Mouse (Mus musculus): ENCODE results near the gene Pyroxd1. TPM values are rescaled to one million over a fixed set of nuclear protein-coding genes. Genes with fewer than 3 reads are reported as not detected.
"Not testable (repeated sequence)": the region's sequence is repeated elsewhere in the genome, so short reads cannot be mapped to it uniquely, and the experiment has no call there.

The Pyroxd1 gene
- polyA plus RNA-seq, 1 experiment from 2014 or later: 21.9 TPM

DNA sequence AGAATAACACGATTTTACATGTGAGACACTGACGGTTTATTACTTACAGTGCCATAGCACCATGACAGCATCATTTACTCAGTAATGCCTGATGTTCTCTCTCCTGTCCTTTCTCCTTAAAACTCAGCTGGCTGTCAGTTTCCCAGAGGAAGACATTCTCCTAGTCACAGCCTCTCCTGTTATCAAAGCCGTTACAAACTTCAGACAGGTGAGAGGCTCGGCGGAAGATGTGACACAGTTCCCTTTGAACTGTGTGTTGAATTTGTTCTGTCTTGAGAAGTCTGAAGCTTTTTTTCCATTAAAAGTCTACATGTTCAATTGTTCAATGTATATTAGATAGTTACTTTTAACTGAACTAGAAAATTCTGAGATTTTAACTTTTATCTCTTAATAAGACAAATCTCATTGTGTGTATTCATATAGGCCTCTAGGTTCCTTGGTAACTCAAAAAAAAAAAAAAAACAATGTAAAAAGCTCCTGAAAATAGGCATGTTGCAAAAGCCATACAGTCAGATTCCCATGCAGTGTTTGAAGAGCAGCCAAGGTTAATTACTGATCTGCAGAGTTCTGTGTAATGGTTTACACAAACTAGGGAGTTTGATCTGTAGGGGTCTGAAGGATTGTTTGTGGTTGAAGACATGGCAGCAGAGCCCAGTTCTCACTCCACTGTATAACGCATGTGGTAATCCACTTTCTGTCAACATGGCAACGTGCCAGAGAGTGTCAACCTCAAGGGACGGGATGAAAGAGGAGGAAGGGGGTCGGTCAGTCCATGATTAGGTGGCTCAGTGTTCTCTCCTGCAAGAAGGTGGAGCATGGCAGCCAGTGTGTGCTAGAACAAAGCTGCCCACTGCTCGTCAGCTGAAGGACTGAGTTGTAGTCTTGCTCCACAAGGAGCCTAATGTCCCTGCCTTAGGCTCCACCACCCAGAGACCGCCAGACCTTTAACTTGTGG, 2.3 kb downstream of the Pyroxd1 start:
- WGBS: 90% methylated on average over 11 of the region's 11 CpGs

GRCm38 (mm10) chr6:142352099-142352498, 6.6 kb downstream of the Pyroxd1 start:
- not testable (repeated sequence) for H3K27ac ChIP-seq (replicated peaks); H3K27me3 ChIP-seq (ENCODE audit: low read depth, poor library complexity, severe bottlenecking); H3K4me1 ChIP-seq; H3K9me3 ChIP-seq (replicated peaks); H3K4me3 ChIP-seq; DNase-seq (ENCODE audit: low spot score)
- peaks cover 84% of the 10 kb centered on the region for H3K36me3 ChIP-seq
- WGBS: 94% methylated on average over 3 of the region's 3 CpGs

More for the DNA sequence above, 2.3 kb downstream of the Pyroxd1 start:
- H3K27me3 ChIP-seq (ENCODE audit: low read depth, poor library complexity, severe bottlenecking): no peaks in the 10 kb centered on the region
- H3K36me3 ChIP-seq: peaks cover 46% of the 10 kb centered on the region
- peaks cover 12% of the 10 kb centered on the region for H3K4me1 ChIP-seq
- no peak overlapping the region for H3K27ac ChIP-seq (replicated peaks)
- no peaks in the 10 kb centered on the region for H3K9me3 ChIP-seq (replicated peaks)
- no peak for DNase-seq (ENCODE audit: low spot score)
- H3K4me3 ChIP-seq: no peak overlapping the region

DNA sequence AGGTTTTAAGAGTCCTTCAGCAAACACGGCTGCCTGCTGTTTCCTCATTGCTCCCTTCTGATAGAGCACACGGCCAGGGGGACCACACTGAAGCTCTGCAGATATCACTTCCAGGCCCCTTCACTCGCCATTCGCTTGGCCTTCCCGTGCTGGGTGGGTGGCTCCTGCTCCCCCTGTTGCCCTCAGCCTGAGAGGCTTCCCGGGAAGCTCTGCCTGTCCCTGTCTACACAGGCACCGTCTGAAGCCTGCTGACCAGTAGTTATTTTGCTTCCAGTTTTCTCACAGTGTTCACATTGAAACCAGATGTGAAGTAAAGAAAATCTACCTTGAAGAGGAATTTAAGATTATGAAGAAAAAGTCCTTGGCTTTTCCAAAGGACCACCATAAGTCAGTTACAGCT, 11.7 kb downstream of the Pyroxd1 start:
- 79% methylated on average over 7 of the region's 7 CpGs for whole genome bisulfite sequencing
- peaks cover 93% of the 10 kb centered on the region for H3K36me3 ChIP-seq
- no peaks in the 10 kb centered on the region for H3K9me3 ChIP-seq (replicated peaks)
- H3K4me1 ChIP-seq: no peaks in the 10 kb centered on the region
- H3K4me3 ChIP-seq: no peak overlapping the region
- DNase-seq (ENCODE audit: low spot score): no peak
- H3K27ac ChIP-seq (replicated peaks): no peak overlapping the region
- no peaks in the 10 kb centered on the region for H3K27me3 ChIP-seq (ENCODE audit: low read depth, poor library complexity, severe bottlenecking)

GRCm38 (mm10) chr6:142362036-142362435, 16.6 kb downstream of the Pyroxd1 start:
- H3K4me3 ChIP-seq: no peak overlapping the region
- 94% methylated on average over 6 of the region's 6 CpGs for WGBS
- no peak for DNase-seq (ENCODE audit: low spot score)
- peaks cover 97% of the 10 kb centered on the region for H3K36me3 ChIP-seq
- no peaks in the 10 kb centered on the region for H3K4me1 ChIP-seq
- no peak overlapping the region for H3K27ac ChIP-seq (replicated peaks)
- no peaks in the 10 kb centered on the region for H3K9me3 ChIP-seq (replicated peaks)
- no peaks in the 10 kb centered on the region for H3K27me3 ChIP-seq (ENCODE audit: low read depth, poor library complexity, severe bottlenecking)

GRCm38 (mm10) chr6:142363019-142363576, 17.6 kb downstream of the Pyroxd1 start:
- H3K9me3 ChIP-seq (replicated peaks): no peaks in the 10 kb centered on the region
- DNase-seq (ENCODE audit: low spot score): no peak
- peaks cover 97% of the 10 kb centered on the region for H3K36me3 ChIP-seq
- WGBS: 81% methylated on average over 9 of the region's 9 CpGs
- H3K4me1 ChIP-seq: no peaks in the 10 kb centered on the region
- no peak overlapping the region for H3K27ac ChIP-seq (replicated peaks)
- no peaks in the 10 kb centered on the region for H3K27me3 ChIP-seq (ENCODE audit: low read depth, poor library complexity, severe bottlenecking)
- no peak overlapping the region for H3K4me3 ChIP-seq

- Histone ChIP-seq H3K4me1 (no peaks in the 10 kb centered on the region), H3K4me3 (no peak overlapping the region), H3K9me3 (replicated peaks) (no peaks in the 10 kb centered on the region), H3K27me3 (ENCODE audit: low read depth, poor library complexity, severe bottlenecking) (no peaks in the 10 kb centered on the region), H3K36me3 (peaks cover 97% of the 10 kb centered on the region), H3K27ac (replicated peaks) (no peak overlapping the region)
- WGBS: 92% methylated on average over 8 of the region's 8 CpGs
- no peak for DNase-seq (ENCODE audit: low spot score)
Measured at GRCm38 (mm10) chr6:142365742-142366472, 20.5 kb downstream of the Pyroxd1 start.

- Histone ChIP-seq H3K9me3 (replicated peaks) (no peaks in the 10 kb centered on the region), H3K36me3 (peaks cover 94% of the 10 kb centered on the region), H3K27ac (replicated peaks) (no peak overlapping the region), H3K4me3 (no peak overlapping the region), H3K27me3 (ENCODE audit: low read depth, poor library complexity, severe bottlenecking) (no peaks in the 10 kb centered on the region), H3K4me1 (no peaks in the 10 kb centered on the region)
- no peak for DNase-seq (ENCODE audit: low spot score)
- 94% methylated on average over 10 of the region's 10 CpGs for WGBS
Measured at GRCm38 (mm10) chr6:142366473-142367018, 21.1 kb downstream of the Pyroxd1 start.

DNA sequence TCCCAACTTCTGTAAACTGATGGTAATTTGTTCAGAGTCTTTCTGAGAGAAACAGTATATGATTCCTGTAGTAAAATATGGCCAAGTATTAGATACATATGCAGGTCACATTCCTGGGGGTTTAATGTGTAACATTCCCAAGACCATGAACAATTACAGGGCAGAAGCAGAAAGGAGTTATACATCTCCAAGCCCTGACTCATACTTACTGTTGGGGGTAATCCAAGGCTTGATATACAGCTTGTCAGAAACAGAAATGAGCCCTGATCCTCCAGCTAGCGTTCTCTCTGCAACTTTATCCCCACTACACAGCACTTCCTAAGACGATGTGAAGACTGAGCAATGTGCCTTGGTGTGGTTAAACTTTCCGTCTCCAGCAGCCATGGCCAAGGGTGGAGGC, 22.1 kb downstream of the Pyroxd1 start:
- 92% methylated on average over 3 of the region's 3 CpGs for WGBS
- no peak overlapping the region for H3K27ac ChIP-seq (replicated peaks)

DNA sequence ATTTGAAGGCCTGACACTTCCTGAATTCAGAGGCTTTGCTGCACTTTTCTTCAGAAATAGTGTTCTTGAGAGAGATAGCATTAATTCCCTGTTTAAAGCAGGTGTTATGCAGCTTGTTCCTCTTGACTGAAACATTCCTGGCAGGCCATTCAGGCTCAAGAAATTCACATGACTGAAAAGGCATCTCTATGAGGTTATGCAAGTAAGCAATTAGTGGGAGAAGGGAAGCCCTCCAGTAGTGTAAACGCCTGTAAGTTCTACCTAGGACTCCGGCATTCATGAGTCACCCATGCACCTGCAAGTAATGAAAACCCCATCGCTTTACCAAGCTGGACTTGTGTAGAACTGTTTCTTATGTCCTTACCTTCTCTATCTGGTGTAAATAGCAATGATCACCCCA, 24.1 kb downstream of the Pyroxd1 start:
- Histone ChIP-seq H3K36me3 (peaks cover 94% of the 10 kb centered on the region), H3K27ac (replicated peaks) (no peak overlapping the region), H3K9me3 (replicated peaks) (no peaks in the 10 kb centered on the region), H3K4me1 (no peaks in the 10 kb centered on the region), H3K27me3 (ENCODE audit: low read depth, poor library complexity, severe bottlenecking) (no peaks in the 10 kb centered on the region), H3K4me3 (no peak overlapping the region)
- 90% methylated on average over 3 of the region's 3 CpGs for WGBS
- DNase-seq (ENCODE audit: low spot score): no peak

More for the DNA sequence above, 22.1 kb downstream of the Pyroxd1 start:
- no peaks in the 10 kb centered on the region for H3K27me3 ChIP-seq (ENCODE audit: low read depth, poor library complexity, severe bottlenecking)
- no peak overlapping the region for H3K4me3 ChIP-seq
- peaks cover 94% of the 10 kb centered on the region for H3K36me3 ChIP-seq
- DNase-seq (ENCODE audit: low spot score): no peak
- no peaks in the 10 kb centered on the region for H3K4me1 ChIP-seq
- no peaks in the 10 kb centered on the region for H3K9me3 ChIP-seq (replicated peaks)

GRCm38 (mm10) chr6:142377081-142377480, 31.6 kb downstream of the Pyroxd1 start:
- no peak overlapping the region for H3K27ac ChIP-seq (replicated peaks)
- H3K36me3 ChIP-seq: peaks cover 47% of the 10 kb centered on the region
- no peak for DNase-seq (ENCODE audit: low spot score)
- H3K4me1 ChIP-seq: no peaks in the 10 kb centered on the region
- no peak overlapping the region for H3K4me3 ChIP-seq
- H3K9me3 ChIP-seq (replicated peaks): no peaks in the 10 kb centered on the region
- WGBS: 64% methylated on average over 1 of the region's 1 CpGs
- no peaks in the 10 kb centered on the region for H3K27me3 ChIP-seq (ENCODE audit: low read depth, poor library complexity, severe bottlenecking)

GRCm38 (mm10) chr6:142378576-142379330, 33.3 kb downstream of the Pyroxd1 start:
- Histone ChIP-seq H3K9me3 (replicated peaks) (no peaks in the 10 kb centered on the region), H3K27me3 (ENCODE audit: low read depth, poor library complexity, severe bottlenecking) (no peaks in the 10 kb centered on the region), H3K4me1 (no peaks in the 10 kb centered on the region), H3K4me3 (no peak overlapping the region), H3K27ac (replicated peaks) (no peak overlapping the region), H3K36me3 (peaks cover 32% of the 10 kb centered on the region)
- WGBS: 94% methylated on average over 8 of the region's 8 CpGs
- DNase-seq (ENCODE audit: low spot score): no peak

DNA sequence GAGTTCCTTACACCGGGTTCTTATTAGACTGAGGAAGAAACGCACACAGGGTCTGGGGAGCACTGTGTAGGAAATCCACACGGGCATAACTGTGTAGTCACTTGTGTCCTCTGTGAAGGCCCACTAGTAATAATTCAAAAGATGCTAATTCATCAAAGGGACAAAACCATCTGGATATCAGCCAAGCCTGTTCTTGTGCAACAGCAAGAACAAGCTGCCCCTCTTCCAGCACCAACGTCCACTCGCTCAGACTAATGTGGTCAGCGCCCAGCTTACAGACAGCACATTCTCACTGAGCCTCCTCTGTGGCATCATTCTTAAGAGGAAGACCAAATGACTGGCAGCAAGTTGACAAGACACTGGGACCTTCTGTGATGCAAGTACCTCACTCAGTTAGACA, 34.5 kb downstream of the Pyroxd1 start:
- Histone ChIP-seq H3K27ac (replicated peaks) (no peak overlapping the region), H3K9me3 (replicated peaks) (no peaks in the 10 kb centered on the region), H3K4me1 (no peaks in the 10 kb centered on the region), H3K36me3 (peaks cover 20% of the 10 kb centered on the region), H3K27me3 (ENCODE audit: low read depth, poor library complexity, severe bottlenecking) (no peaks in the 10 kb centered on the region), H3K4me3 (no peak overlapping the region)
- no peak for DNase-seq (ENCODE audit: low spot score)
- WGBS: 93% methylated on average over 6 of the region's 6 CpGs

All from midbrain, embryonic 10.5 days (tissue).